Mouse (Mus musculus): ENCODE measurements around the gene Cyp2s1.
"Not testable (repeated sequence)": the region's sequence is repeated elsewhere in the genome, so short reads cannot be mapped to it uniquely, and the experiment has no call there.

The Cyp2s1 gene

GRCm38 (mm10) chr7:25811716-25812115 is 5.0 kb downstream of the Cyp2s1 start:
- no peak for DNase-seq

DNA sequence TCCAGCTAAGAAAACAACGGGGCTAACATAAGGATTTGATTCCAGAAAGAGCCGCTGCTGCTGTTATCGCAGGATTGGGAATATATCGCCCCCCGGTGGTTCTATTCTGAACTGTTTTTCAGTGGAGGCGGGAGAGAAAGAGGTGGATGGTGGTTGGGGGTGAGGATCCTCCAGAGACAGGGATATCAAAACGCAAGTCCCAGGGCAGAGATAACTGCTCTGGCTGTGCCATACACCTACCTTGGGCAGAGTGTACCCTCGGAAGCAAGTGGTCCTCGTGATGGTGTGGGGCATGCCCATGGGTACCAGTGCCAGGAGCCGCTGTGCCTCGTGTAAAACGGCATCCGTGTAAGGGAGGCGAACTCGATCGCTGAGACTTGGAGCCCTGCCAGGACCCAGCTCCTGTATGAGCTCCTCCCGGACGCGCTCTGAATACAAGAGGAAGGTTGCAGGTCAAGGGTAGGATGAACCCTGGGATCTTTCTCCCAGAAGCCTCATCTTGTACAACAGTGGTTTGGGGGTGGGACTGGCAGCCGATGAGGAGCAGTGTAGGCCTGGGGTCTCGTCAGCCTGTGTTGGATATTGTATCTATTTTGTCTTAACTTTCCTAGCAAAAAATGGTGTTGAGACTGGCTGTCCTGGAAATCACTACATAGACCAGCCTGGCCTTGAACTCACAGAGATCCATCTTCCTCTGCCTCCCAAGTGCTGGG is 10.9 kb downstream of the Cyp2s1 start:
- DNase-seq: peak; percentile 55 to 71

- DNase-seq: no peak
These were observed 11.9 kb downstream of the Cyp2s1 start for GRCm38 (mm10) chr7:25804792-25805191.

- no peak for DNase-seq
These were observed 13.3 kb downstream of the Cyp2s1 start for GRCm38 (mm10) chr7:25803460-25803859.

- peak in 1 of 2 experiments; percentile 36 for DNase-seq
These were observed 14.2 kb downstream of the Cyp2s1 start for GRCm38 (mm10) chr7:25802241-25803125.

- DNase-seq: no peak
These were observed 15.7 kb downstream of the Cyp2s1 start for GRCm38 (mm10) chr7:25801031-25801430.

GRCm38 (mm10) chr7:25799369-25799768 is 17.3 kb downstream of the Cyp2s1 start:
- DNase-seq: no peak

GRCm38 (mm10) chr7:25798540-25798939 is 18.2 kb downstream of the Cyp2s1 start:
- DNase-seq: no peak

DNA sequence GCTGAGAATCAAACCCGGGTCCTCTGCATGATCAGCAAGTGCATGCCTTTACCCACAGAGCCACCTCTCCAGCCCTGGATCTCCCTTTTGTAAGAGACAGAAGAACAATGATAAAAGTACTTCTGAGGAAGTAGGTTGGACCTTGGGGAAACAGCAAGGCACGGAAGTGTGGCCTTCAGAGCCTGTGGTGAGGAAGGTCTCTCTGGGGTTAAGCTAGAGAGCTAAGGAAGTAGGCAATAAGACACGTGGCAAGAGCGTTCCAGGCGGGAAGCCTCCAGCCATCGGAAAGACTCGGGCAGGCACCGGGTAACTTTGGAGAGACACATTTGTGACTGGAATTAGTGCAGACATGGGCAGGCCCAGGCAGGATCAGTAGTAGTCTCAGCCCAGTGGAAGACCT is 21.9 kb downstream of the Cyp2s1 start:
- no peak for DNase-seq

DNA sequence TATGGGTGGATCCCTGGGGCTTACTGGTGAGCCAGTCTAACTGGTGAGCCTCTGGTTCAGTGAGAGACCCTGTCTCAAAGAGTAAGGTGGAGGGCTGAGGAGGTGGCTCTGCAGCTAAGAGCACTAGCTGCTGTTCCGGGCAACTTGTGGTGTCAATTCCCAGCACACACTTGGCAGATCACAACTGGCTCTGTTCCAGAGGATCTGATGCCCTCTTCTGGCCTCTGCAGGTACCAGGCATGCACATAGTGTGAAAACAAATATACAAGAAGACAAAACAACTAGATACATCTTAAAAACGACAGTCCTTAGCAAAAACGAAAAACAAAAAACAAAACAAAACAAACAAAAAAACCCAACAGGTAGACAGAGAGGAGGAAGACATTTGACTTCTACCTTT is 23.0 kb downstream of the Cyp2s1 start:
- peak in 1 of 2 experiments; percentile 57 for DNase-seq

GRCm38 (mm10) chr7:25792966-25793365 is 23.7 kb downstream of the Cyp2s1 start:
- not testable (repeated sequence) for DNase-seq

DNA sequence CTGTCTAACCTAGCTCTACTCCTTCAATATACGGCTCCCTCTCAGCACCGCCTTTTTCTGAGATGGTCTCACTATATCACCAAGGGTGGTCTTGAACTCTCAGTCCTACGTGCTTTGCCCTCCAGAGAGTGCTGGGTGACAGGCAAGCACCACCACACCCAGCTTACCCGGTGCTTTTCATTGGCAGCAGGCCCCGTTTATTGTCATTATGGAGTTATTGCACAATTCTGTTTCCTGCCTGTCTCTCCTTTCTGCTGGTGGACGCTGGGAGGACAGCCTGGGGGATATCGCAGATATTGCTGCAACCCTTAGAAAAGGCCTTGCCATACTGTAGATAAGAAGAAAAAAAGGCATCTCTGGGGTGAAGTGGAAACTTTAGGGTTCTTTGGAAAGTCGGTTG is 26.1 kb downstream of the Cyp2s1 start:
- DNase-seq: no peak

DNA sequence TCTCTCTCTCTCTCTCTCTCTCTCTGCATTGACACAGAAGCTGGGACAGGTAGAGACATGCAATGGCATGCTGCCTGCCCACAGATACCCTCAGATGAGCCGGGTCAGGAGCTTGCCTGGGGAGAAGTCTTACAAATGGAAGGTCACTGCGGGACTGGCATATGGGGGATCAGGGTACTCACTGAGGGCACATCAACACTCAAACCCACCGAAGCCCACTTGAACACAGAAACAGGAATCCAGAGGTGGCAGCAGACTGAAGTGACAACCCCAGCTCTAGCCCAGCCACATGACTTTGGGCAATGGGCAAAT is 27.6 kb downstream of the Cyp2s1 start:
- no peak for DNase-seq

GRCm38 (mm10) chr7:25788220-25789128 is 28.2 kb downstream of the Cyp2s1 start, which contains the start of gene Axl:
Gene Axl (minus strand): TSS chr7:25788705.
- peak in 1 of 2 experiments; percentile 37 for DNase-seq

DNA sequence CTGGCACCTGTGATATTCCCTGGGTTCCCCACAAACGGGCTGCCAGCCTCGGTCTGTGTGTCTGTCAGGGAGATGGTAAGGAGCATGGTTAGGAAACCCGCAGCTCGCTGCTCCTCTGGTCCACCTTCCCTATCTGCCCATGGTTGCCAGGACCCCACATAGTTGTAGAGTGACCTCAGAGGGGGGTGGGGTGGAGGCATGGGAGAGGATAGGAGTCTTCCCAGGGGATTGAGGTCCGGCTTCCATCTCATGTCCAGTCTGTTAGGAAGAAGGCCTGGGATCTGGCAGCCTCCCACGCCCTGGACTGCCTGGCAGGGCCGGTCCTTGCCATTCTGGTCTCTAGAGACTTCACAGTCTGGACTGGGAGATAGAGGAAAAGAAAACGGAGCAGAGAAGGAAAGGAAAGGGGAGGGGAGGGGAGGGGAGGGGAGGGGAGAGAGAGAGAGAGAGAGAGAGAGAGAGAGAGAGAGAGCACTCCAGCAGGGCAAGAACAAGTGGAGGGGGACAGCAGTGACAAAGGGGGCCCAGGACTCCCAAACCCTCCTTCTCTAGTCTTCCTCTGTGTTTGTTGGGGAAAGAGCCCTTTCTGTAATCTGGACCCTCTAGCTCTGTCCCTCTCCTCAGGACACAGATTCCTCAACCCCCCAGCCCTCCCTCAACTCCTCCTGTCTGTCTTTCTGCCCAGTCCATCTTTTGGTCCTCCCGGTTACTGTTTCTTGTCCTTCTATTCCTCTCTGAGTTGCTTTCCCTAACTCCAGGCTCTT is 29.1 kb downstream of the Cyp2s1 start:
- no peak for DNase-seq

DNA sequence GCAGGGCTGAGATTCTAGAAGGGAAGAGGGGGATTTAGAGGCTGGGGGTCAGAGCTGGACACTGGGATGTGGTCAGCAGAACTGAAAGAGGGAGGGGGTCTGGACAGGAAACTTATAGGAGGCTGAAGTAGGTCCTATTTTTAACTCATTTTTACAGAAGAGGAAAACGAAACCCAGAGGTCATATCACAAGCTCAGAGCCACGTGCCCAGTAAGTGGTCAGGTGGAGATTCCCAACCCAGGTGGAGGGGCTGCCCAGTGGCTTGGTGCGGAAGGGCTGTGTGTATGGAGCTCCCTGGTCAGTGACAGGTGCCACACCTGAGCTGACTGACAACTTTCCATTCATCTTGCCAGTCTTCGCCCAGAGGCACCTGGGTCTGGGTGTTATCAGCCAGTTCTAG is 29.7 kb downstream of the Cyp2s1 start:
- DNase-seq: no peak

GRCm38 (mm10) chr7:25785752-25786151 is 31.0 kb downstream of the Cyp2s1 start:
- DNase-seq: no peak

GRCm38 (mm10) chr7:25784808-25785207 is 31.9 kb downstream of the Cyp2s1 start:
- DNase-seq: no peak

- no peak for DNase-seq
These were observed 33.0 kb downstream of the Cyp2s1 start for GRCm38 (mm10) chr7:25783746-25784145.

- no peak for DNase-seq
These were observed 34.0 kb downstream of the Cyp2s1 start for GRCm38 (mm10) chr7:25782744-25783143.

GRCm38 (mm10) chr7:25781937-25782610 is 34.6 kb downstream of the Cyp2s1 start:
- no peak for DNase-seq

Data from kidney, adult 8-10 months (tissue).